Mouse (Mus musculus) intestine, postnatal 0 days (tissue): ENCODE measurements around the gene Nat14. TPM values are rescaled to one million over a fixed set of nuclear protein-coding genes. Genes with fewer than 3 reads are reported as not detected.

Experiments used
- ATAC-seq: fragments of 200-750 bp; cut with Nextera tagmentation; 2 replicates; pipeline ENCODE4 v1.8.0; 2017; ENCODE audit warnings: mild to moderate bottlenecking, moderate TSS enrichment, moderate library complexity
- H3K27ac ChIP-seq: fragments of 300-500 bp; sonication (generic); 2 replicates; pipeline ENCODE4 v1.5.1; 2014; ENCODE audit warnings: mild to moderate bottlenecking, low read depth, low read length, moderate library complexity
- H3K27me3 ChIP-seq: fragments of 300-500 bp; sonication (generic); replicated peaks from 2 replicates; pipeline ENCODE4 v1.6.1; 2014; ENCODE audit warnings: low read length, mixed read lengths; ENCODE audit not compliant: control insufficient read depth, insufficient read depth
- H3K36me3 ChIP-seq: fragments of 300-500 bp; sonication (generic); 2 replicates; pipeline ENCODE4 v1.6.1; 2014; ENCODE audit warnings: mild to moderate bottlenecking, moderate library complexity; ENCODE audit not compliant: control insufficient read depth, insufficient read depth
- H3K4me1 ChIP-seq: fragments of 300-500 bp; sonication (generic); replicated peaks from 2 replicates; pipeline ENCODE4 v1.6.1; 2014; ENCODE audit warnings: antibody characterized with exemption, low read length, mixed read lengths; ENCODE audit not compliant: control insufficient read depth, insufficient read depth
- H3K4me2 ChIP-seq: fragments of 300-500 bp; sonication (generic); replicated peaks from 2 replicates; pipeline ENCODE4 v1.6.1; 2014; ENCODE audit warnings: low read depth, mild to moderate bottlenecking, moderate library complexity
- H3K4me3 ChIP-seq: fragments of 300-500 bp; sonication (generic); 2 replicates; pipeline ENCODE4 v1.5.1; 2014; ENCODE audit warnings: low read depth, low read length
- H3K9ac ChIP-seq: fragments of 300-500 bp; sonication (generic); 2 replicates; pipeline ENCODE4 v1.6.1; 2014; ENCODE audit warnings: mild to moderate bottlenecking, low read depth, low read length
- H3K9me3 ChIP-seq: fragments of 300-500 bp; sonication (generic); 2 replicates; pipeline ENCODE4 v1.6.1; 2016; ENCODE audit warnings: mixed run types; ENCODE audit not compliant: control insufficient read depth
- CTCF ChIP-seq: sonication (generic); IDR thresholded peaks from 2 replicates; pipeline ENCODE4 v1.5.1; 2016; ENCODE audit warnings: low read depth, mild to moderate bottlenecking, control low read depth, antibody characterized with exemption, moderate library complexity
- WGBS: fragments of 180-500 bp; shearing (Covaris S2); extraction: QIAGEN DNeasy Blood & Tissue Kit; methylation state at CpG from one replicate; pipeline ENCODE4 v1.1.7; 2014; 5-methylcytosine and 5-hydroxymethylcytosine counted together
- polyA plus RNA-seq: library from polyadenylated mRNA; unstranded; fragments of >200 nt; fragmentation: Nextera tagmentation; extraction: Ambion mirVana; gene quantifications from 2 replicates; pipeline ENCODE4 v1.2.1, GENCODE M21; 2015

Nat14 gene
- polyA plus RNA-seq, 1 experiment from 2014 or later: 1.9 TPM

DNA sequence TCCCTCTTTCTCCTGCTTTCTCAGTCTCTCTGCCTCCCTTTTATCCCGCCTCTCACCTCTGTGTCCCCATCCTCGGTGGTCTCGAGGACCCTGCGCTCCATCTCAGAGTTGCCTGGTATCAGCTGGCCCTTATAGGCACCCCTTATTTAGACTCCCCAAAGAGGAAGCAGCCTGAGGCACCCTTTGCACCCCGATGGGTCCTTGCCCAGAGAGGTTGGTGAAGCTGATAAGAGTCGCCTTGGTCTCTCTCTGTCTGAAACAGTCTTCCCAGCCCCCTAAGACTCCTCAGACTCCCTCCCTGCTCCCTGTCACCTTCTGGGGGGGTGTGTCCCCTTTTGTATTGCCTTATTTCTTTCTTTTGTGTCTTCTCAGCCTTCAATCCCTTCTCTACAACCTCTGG is 49.2 kb downstream of the Nat14 start, which contains the start of gene Sbk3:
TSS of gene Sbk3 (minus strand) at position 101 of the 400 bp plus-strand sequence.
- no peak within 1 kb of the TSS for H3K4me2 ChIP-seq
- no peak for TF ChIP-seq CTCF
- no peaks in the 10 kb centered on the region for H3K9me3 ChIP-seq
- no peak within 1 kb of the TSS for H3K9ac ChIP-seq
- no peak within 1 kb of the TSS for H3K27ac ChIP-seq
- H3K27me3 ChIP-seq: no peaks in the 10 kb centered on the region
- 30% methylated on average over 6 of the region's 6 CpGs for WGBS
- H3K36me3 ChIP-seq: no peaks in the 10 kb centered on the region
- H3K4me1 ChIP-seq: no peaks in the 10 kb centered on the region
- ATAC-seq: no peak
- no peak within 1 kb of the TSS for H3K4me3 ChIP-seq

DNA sequence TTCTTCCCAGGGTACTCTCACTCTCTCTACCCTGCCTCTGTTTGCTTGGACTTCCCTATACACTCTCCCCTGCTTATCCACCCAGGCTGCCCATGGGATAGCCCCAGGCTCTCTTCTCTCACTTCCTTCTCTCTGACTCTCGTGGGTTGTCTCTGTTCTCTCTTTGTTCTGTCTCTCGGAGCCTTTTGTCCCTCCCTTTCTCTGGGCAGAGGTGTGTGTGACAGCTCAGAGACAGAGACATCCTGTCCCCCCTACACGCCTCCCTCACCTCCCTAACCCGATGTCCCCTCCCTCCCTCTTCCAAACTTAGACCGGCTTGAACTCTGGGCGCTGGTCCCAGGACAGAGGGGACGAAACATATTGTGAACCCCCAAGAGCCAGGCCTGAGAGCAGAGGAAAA is 49.9 kb downstream of the Nat14 start:
- no peaks in the 10 kb centered on the region for H3K36me3 ChIP-seq
- no peak overlapping the region for H3K27ac ChIP-seq
- no peak overlapping the region for H3K9ac ChIP-seq
- no peaks in the 10 kb centered on the region for H3K4me1 ChIP-seq
- no peak overlapping the region for H3K4me3 ChIP-seq
- H3K4me2 ChIP-seq: no peak overlapping the region
- ATAC-seq: no peak
- TF ChIP-seq CTCF: no peak
- WGBS: 28% methylated on average over 7 of the region's 7 CpGs
- H3K27me3 ChIP-seq: no peaks in the 10 kb centered on the region
- H3K9me3 ChIP-seq: peaks cover 2% of the 10 kb centered on the region; the same call in 1 of the 2 replicates

DNA sequence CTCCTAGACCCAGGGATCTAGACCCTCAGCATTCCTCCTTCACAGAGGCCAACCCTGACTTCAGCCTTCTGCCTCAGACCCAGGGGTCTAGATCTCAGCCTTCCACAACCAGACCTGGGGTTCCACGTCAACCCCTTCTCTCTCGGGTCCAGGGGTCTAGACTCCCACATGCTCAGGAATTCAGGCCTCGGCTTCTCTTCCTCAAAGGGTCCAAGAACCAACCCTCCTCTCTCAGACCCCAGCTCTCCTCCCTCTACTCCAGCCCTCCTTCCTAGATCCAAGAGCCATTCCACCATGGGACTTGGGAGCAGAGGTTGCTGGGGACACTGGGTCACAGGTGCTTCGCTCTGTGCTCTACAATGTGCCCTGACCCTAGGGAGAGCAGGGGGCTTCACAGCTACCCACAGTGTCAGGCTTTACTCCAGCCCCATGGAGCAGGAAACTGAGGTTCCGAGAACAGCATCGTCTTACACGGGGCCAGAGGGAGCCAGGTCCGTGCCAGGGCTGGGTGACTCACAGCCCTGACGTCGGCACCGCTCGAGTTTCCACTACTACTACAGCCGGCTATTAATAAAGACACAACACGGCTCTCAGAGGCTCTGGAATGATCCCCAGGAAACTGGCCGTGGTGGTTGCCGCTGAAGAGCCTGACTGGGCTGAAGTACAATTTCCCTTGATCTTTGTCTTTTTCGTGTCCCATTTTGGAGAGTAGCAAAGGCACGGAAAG is 50.7 kb downstream of the Nat14 start:
- WGBS: 64% methylated on average over 18 of the region's 18 CpGs
- peaks cover 3% of the 10 kb centered on the region; the same call in 1 of the 2 replicates for H3K9me3 ChIP-seq
- H3K36me3 ChIP-seq: no peaks in the 10 kb centered on the region
- no peak for ATAC-seq
- H3K9ac ChIP-seq: no peak overlapping the region
- H3K4me2 ChIP-seq: no peak overlapping the region
- TF ChIP-seq CTCF: no peak
- no peak overlapping the region for H3K4me3 ChIP-seq
- no peaks in the 10 kb centered on the region for H3K4me1 ChIP-seq
- no peaks in the 10 kb centered on the region for H3K27me3 ChIP-seq
- no peak overlapping the region for H3K27ac ChIP-seq

Other genes with a start within 250 kb of the Nat14 start
- gene Hspbp1, start 237.0 kb upstream of the Nat14 start, polyA plus RNA-seq: 43.3 and 45.6 TPM in 2 replicates
- 0.89 and 0.98 TPM in 2 replicates for gene Brsk1, start 231.4 kb upstream of the Nat14 start, polyA plus RNA-seq
- gene Tmem150b, start 196.8 kb upstream of the Nat14 start, polyA plus RNA-seq: 20.7 and 21.5 TPM in 2 replicates
- gene Kmt5c, start 181.9 kb upstream of the Nat14 start, polyA plus RNA-seq: 35.8 and 40.2 TPM in 2 replicates
- gene Cox6b2, start 168.9 kb upstream of the Nat14 start, polyA plus RNA-seq: 48.5 and 48.8 TPM in 2 replicates
- gene Fam71e2, start 150.7 kb upstream of the Nat14 start, polyA plus RNA-seq: not detected in 2 replicates
- gene Il11, start 139.2 kb upstream of the Nat14 start, polyA plus RNA-seq: 0.12 and 0.30 TPM in 2 replicates
- gene Tmem190, start 139.1 kb upstream of the Nat14 start, polyA plus RNA-seq: 0.59 TPM in 1 of 2 replicates, not detected in the other
- 74.3 and 75.5 TPM in 2 replicates for gene Tmem238, start 132.4 kb upstream of the Nat14 start, polyA plus RNA-seq
- gene Rpl28, start 129.2 kb upstream of the Nat14 start, polyA plus RNA-seq: 419 and 467 TPM in 2 replicates
- 116 and 126 TPM in 2 replicates for gene Ube2s, start 109.4 kb upstream of the Nat14 start, polyA plus RNA-seq
- 0.07 and 0.09 TPM in 2 replicates for gene Shisa7, start 77.3 kb upstream of the Nat14 start, polyA plus RNA-seq
- 12.5 and 15.5 TPM in 2 replicates for gene Isoc2b, start 51.8 kb upstream of the Nat14 start, polyA plus RNA-seq
- gene Isoc2a, start 44.9 kb upstream of the Nat14 start, polyA plus RNA-seq: 1.3 and 1.6 TPM in 2 replicates
- gene Gm36210, start 15.5 kb upstream of the Nat14 start, polyA plus RNA-seq: not detected in 2 replicates
- 2.9 TPM in 2 replicates for gene Zfp628, start 6.8 kb upstream of the Nat14 start, polyA plus RNA-seq
- 2.3 and 2.6 TPM in 2 replicates for gene Ssc5d, start 3.8 kb downstream of the Nat14 start, polyA plus RNA-seq
- gene Sbk2, start 42.4 kb downstream of the Nat14 start, polyA plus RNA-seq: 0.47 and 0.76 TPM in 2 replicates
- gene Sbk3, start 49.1 kb downstream of the Nat14 start, polyA plus RNA-seq: not detected in 2 replicates
- gene Zfp579, start 74.1 kb downstream of the Nat14 start, polyA plus RNA-seq: 10.5 and 12.9 TPM in 2 replicates
- 21.9 and 22.6 TPM in 2 replicates for gene Zfp524, start 92.4 kb downstream of the Nat14 start, polyA plus RNA-seq
- 15.5 and 16.1 TPM in 2 replicates for gene Fiz1, start 92.7 kb downstream of the Nat14 start, polyA plus RNA-seq
- gene Gm44973, start 93.5 kb downstream of the Nat14 start, polyA plus RNA-seq: 4.4 and 4.7 TPM in 2 replicates
- gene Zfp865, start 98.3 kb downstream of the Nat14 start, polyA plus RNA-seq: 2.3 and 2.6 TPM in 2 replicates
- gene Ccdc106, start 98.5 kb downstream of the Nat14 start, polyA plus RNA-seq: 8.3 and 8.8 TPM in 2 replicates
- gene 4632433K11Rik, start 112.1 kb downstream of the Nat14 start, polyA plus RNA-seq: not detected in 2 replicates
- 6.4 and 6.5 TPM in 2 replicates for gene Zfp784, start 116.4 kb downstream of the Nat14 start, polyA plus RNA-seq
- 15.8 and 16.9 TPM in 2 replicates for gene Zfp580, start 129.5 kb downstream of the Nat14 start, polyA plus RNA-seq
- 48.3 and 51.4 TPM in 2 replicates for gene U2af2, start 140.1 kb downstream of the Nat14 start, polyA plus RNA-seq
- 98.0 and 106 TPM in 2 replicates for gene Epn1, start 158.2 kb downstream of the Nat14 start, polyA plus RNA-seq
- not detected in 2 replicates for gene Rfpl4, start 194.9 kb downstream of the Nat14 start, polyA plus RNA-seq
- 1.6 and 2.3 TPM in 2 replicates for gene Rasl2-9, start 203.9 kb downstream of the Nat14 start, polyA plus RNA-seq
- gene Vmn1r55, start 227.6 kb downstream of the Nat14 start, polyA plus RNA-seq: not detected in 2 replicates